Mouse (Mus musculus) spleen, postnatal 10 days (tissue): ENCODE results near the gene Cd302.

ENCODE experiments used
- DNase-seq, 2 experiments: peaks; one replicate each; pipeline ENCODE4 v3.0.0; 2021 to 2022; ENCODE audit warnings: low spot score in 2 of 2

Gene Cd302

GRCm38 (mm10) chr2:60253506-60253905 is 30.8 kb downstream of the Cd302 start:
- no peak for DNase-seq

GRCm38 (mm10) chr2:60252782-60253181 is 31.5 kb downstream of the Cd302 start:
- no peak for DNase-seq

DNA sequence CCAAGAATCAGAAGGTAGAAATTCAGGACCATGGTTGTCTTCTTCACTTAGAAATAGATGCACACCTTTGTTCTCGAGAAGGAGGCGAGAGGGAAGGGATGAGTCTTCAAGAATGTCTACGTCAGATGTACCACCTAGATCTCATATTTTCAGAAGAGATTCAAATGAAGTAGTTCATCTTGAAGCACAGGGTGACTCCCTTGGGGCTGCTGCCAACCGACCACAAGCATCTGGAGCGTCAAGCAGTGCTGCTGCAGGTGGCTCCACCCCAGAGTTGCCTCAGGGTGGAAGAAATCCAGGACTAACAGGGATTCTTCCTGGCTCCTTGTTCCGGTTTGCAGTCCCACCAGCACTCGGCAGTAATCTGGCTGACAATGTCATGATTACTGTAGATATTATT is 49.8 kb downstream of the Cd302 start:
- DNase-seq: no peak

- no peak for DNase-seq
Observed at GRCm38 (mm10) chr2:60233147-60233546, 51.1 kb downstream of the Cd302 start.

DNA sequence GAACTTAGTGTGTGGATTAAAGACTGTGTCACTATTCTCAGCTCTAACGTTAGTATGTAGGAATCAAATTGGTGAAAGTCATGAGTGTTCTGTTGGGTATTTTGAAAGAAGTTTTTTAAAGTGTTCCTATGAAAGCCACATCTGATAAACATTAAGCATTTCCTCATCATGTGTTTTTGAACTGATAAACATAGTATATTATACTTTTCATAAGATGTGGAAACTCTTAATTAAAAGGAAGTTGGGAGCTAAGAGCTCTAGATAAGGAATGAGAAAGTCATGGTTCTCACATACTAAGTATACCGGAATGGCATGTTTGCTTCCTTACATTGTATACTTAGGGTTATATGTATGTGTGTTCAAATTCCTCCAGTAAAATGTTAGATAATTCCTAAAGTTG is 53.9 kb downstream of the Cd302 start:
- no peak for DNase-seq

DNA sequence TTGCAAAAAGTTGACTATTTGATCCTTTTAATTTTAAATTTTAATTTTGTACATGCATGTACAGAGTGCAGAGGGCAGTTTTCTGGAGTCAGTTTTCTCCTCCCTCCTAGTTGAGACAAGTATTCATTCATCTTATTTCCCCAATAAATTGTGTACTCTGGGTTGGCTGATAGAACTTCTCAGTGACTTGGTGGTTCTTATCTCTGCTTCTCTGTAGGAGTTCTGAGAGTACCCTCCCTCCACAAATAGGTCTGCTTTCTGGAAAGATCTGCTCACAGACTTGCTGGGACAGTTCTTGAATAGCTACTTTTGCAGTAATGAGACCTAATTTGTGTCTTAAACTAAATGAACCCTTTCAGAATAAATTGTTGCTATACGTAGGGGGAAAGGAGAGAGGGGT is 55.8 kb downstream of the Cd302 start:
- DNase-seq: no peak

GRCm38 (mm10) chr2:60223489-60223888 is 60.8 kb downstream of the Cd302 start:
- no peak for DNase-seq

- no peak for DNase-seq
Observed at GRCm38 (mm10) chr2:60221954-60222353, 62.3 kb downstream of the Cd302 start.

GRCm38 (mm10) chr2:60221236-60221635 is 63.1 kb downstream of the Cd302 start:
- no peak for DNase-seq

DNA sequence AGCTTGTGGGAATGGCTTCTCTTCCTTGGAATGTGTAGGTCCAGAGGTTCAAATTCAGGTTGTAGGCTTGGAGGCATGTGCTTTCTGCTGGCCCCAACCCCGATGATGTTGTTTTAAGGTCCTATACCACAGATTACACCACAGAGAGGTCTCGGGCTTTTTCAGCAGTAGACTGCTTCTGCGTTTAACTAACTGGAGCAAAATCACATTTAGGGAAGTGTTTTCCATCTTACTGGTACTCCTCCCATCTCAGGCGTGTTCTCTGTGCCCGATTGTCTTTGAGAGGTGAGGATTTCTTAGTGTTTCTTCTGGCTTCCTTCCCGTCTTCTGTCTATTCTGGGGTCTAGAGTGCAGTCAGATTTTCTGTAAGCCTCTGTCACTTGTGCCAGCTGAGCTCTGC is 66.7 kb downstream of the Cd302 start:
- no peak for DNase-seq

DNA sequence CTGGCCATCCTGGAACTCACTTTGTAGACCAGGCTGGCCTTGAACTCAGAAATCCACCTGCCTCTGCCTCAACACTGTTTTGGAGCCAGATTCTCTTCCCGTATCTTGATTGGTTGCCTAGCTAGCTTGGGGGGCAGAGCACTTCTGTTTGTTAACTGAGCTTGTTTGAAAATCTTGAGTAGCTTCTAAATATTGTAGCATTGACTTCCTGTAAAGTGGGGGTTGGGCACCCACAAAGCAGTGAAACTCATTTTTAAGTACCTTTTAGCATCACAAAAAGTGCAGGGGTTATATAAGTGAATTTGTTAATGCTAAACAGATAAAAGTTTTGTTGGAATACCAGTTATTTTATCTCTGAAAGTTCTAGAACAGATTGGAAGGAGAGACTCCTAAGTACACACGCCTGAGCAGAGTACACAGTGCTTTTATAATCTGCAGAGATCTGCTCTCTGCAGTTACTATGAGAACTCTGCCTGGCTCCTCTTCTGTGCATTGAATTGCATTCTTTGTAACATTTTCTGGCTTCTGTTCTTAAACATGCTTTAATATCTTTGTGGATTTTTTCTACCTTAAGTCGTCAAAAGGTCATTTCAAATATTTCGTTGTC is 67.6 kb downstream of the Cd302 start:
- no peak for DNase-seq

DNA sequence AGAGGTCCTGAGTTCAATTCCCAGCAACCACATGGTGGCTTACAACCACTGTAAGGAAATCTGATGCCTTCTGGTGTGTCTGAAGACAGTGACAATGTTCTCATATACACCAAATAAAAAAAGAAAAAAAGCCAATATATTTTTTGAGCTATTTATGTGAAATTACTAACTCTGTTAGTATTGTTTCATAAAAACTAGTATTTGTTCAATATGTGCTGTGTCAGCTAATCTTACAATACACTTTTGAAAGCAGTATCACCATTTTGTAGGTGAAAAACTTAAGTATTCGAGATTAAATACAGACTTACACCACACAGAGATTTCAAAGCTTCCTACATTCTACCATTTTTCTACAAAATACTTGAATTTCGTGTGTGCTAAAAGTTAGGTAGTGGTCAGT is 69.6 kb downstream of the Cd302 start:
- DNase-seq: no peak

GRCm38 (mm10) chr2:60212488-60212887 is 71.8 kb downstream of the Cd302 start:
- DNase-seq: no peak

GRCm38 (mm10) chr2:60210821-60211220 is 73.5 kb downstream of the Cd302 start:
- DNase-seq: no peak

DNA sequence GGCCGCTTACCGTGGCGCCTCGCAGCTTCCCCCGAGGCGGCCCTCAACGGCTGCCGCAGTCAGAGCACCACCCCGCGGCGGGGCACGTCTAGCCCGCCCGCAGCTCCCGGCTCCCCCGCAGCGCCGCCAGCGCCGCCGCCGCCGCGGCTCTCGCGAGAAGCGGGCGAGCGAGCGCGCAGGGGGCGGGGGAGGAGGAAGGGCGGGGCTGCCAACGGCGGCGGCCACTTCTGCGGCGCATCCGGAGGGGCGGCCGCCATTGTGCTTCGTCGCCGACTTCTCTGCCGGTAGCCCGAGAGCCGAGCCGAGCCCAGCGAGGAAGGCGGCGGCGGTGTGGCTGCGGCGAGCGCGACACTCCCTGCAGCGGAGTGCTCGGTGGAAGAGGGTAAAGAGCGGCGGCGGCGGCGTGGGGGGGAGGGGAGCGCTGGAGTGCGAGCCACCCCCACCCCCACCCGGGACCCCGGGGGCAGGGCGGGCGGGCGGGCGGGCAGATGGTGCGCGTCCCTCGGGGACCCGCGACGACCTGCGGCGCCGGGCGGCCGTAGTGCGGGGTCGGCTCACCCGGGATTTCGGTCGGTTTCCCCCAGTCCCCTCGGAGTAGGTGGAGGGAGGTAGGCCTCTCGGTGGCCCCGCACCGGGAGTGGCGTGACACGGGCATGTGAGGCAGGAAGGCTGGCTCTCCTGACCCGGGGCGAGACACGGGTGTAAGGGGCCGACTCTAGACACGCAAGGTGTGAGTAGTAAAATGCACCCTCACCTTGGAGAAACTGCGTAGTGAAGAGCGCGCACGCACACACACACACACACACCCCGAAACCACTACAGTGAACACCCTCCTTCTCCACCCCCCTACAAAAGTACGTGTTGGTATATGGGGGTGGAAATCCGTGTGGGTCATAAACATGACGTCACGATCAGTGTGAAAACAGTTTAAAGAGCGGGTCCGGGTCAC is 74.3 kb downstream of the Cd302 start, which contains the start of the genes Baz2b and March7:
Gene Baz2b, minus strand, starts transcription at position 137 of the 949 bp plus-strand sequence.
Gene March7, plus strand, starts transcription at position 185 of the 949 bp plus-strand sequence.
- peak; percentile 85 to 92 for DNase-seq

DNA sequence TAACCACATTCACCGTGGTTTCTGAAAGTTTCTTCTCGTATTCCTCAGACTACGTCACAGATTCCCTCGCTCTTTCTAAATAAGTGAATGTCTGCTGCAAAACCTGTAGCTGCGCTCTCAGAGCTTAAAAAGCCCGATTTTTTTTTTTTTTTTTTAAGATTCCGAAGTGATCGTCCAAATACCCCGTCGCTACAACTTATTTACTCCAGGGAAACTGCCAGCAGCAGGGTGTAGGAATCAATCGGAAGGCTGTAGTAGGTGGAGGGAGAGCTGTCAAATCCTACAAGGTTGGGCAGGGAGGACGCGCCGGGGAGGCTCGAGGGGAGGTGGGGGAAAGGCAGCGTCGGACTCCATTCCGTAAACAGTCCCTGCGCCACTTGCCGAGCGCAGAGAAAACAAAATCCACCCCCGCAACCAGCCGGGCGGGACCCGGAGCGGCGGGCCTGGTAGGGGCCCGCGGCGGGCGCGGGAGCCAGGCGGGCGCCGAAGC is 75.1 kb downstream of the Cd302 start:
- DNase-seq: peak in 1 of 2 experiments; percentile 72

- no peak for DNase-seq
Observed at GRCm38 (mm10) chr2:60205795-60206194, 78.5 kb downstream of the Cd302 start.

- DNase-seq: no peak
Observed at GRCm38 (mm10) chr2:60204162-60204561, 80.1 kb downstream of the Cd302 start.

DNA sequence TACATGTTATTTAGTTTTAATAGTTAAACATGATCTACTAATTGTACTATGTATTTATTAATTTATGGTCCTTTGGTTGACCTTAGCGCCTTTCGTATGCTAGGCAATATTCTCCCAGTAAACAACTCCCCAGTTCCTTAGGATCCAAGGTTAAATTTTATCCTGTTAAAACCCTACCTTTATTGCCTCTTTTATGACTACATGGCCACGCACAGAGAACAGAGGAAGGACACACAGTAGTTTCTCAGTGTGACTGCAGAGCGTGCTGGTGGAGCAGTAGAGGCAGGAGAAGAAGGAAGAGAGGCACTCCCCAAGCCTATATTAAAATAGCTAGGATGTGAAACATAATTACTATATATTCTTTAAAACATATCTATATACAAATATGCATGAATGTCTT is 80.6 kb downstream of the Cd302 start:
- DNase-seq: no peak

DNA sequence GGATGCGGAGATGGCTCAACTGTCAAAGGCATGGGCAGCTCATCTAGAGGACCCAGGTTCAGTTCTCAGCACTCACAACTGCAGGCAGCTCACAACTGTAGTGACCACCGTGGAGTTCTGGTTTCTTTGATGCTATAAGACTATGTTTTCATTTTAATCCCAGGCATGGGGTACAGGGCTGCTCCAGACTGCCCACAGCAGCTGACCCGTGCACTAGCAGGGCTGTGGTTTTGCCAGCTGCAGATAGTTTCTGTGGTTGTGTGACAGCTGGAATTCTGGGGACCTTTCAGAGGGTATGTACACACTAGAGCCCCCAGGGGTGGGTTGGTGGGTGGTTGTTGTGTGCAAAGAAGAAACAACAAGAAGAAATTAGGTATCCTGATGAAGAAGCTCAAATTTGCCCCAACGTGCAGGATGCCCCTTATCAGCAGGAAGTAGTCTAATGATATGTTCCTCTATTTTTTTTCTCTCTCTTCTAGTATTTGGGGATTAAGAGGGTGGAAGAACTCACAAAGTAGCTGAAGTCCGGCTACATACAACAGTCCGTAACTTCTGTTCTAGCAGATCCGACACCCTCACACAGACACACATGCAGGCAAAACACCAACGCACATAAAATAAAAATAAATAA is 81.3 kb downstream of the Cd302 start:
- DNase-seq: no peak
